Mouse (Mus musculus) MEL (cell line): ENCODE results near the gene Msx3. TPM values are rescaled to one million over a fixed set of nuclear protein-coding genes. Genes with fewer than 3 reads are reported as not detected.

Experiments used
- DNase-seq: peaks from one replicate; pipeline ENCODE4 v3.0.0; 2011; ENCODE audit warnings: low read depth, low spot score
- H3K27ac ChIP-seq: 2 replicates; pipeline ENCODE4 v1.5.1; 2012; ENCODE audit warnings: low read depth, mild to moderate bottlenecking, control low read depth, low read length, moderate library complexity; ENCODE audit not compliant: control insufficient read depth
- H3K27me3 ChIP-seq, 2 experiments: fragments of 150-350 bp in 1 of 2; sonication (generic) in 1 of 2; 2 replicates each; pipeline ENCODE4 v1.6.1; 2012; ENCODE audit warnings: low read length in 2 of 2, mild to moderate bottlenecking in 2 of 2, improper control_type of control experiment in 1 of 2, moderate library complexity in 1 of 2; ENCODE audit not compliant: insufficient read depth in 2 of 2, control insufficient read depth in 1 of 2
- H3K36me3 ChIP-seq, 2 experiments: 2 replicates each; pipeline ENCODE4 v1.6.1; 2012 to 2014; ENCODE audit warnings: low read length in 2 of 2, improper control_type of control experiment in 1 of 2, inconsistent platforms in 1 of 2, mild to moderate bottlenecking in 1 of 2; ENCODE audit not compliant: insufficient read depth in 2 of 2, control insufficient read depth in 1 of 2
- H3K4me1 ChIP-seq, 2 experiments: fragments of 150-350 bp in 1 of 2; sonication (generic) in 1 of 2; 2 replicates each; pipeline ENCODE4 v1.6.1; 2012; ENCODE audit warnings: low read length in 2 of 2, improper control_type of control experiment in 1 of 2, mild to moderate bottlenecking in 1 of 2; ENCODE audit not compliant: insufficient read depth in 2 of 2, control insufficient read depth in 1 of 2
- H3K4me3 ChIP-seq, 2 experiments: fragments of 150-350 bp in 1 of 2; sonication (generic) in 1 of 2; 2 replicates each; pipeline ENCODE4 v1.5.1; 2012; ENCODE audit warnings: low read depth in 2 of 2, low read length in 2 of 2, mild to moderate bottlenecking in 2 of 2, moderate library complexity in 2 of 2, control low read depth in 1 of 2, improper control_type of control experiment in 1 of 2; ENCODE audit not compliant: control insufficient read depth in 1 of 2, insufficient read depth in 1 of 2
- H3K79me2 ChIP-seq: 2 replicates; pipeline ENCODE4 v1.6.1; 2012; ENCODE audit warnings: mild to moderate bottlenecking, low read length, moderate library complexity; ENCODE audit not compliant: control insufficient read depth, poor library complexity, insufficient read depth
- H3K9ac ChIP-seq: 2 replicates; pipeline ENCODE4 v1.6.1; 2012; ENCODE audit warnings: low read depth, mild to moderate bottlenecking, control low read depth, low read length, moderate library complexity; ENCODE audit not compliant: control insufficient read depth, poor library complexity, severe bottlenecking
- H3K9me3 ChIP-seq: fragments of 150-350 bp; sonication (generic); replicated peaks from 2 replicates; pipeline ENCODE4 v1.6.1; 2012; ENCODE audit warnings: mild to moderate bottlenecking, low read length, improper control_type of control experiment, moderate library complexity; ENCODE audit not compliant: insufficient read depth
- BHLHE40 ChIP-seq: IDR thresholded peaks from 2 replicates; pipeline ENCODE4 v1.6.1; 2012; ENCODE audit warnings: low read depth, mild to moderate bottlenecking, inconsistent platforms, low read length, improper control_type of control experiment, borderline replicate concordance
- CHD1 ChIP-seq: IDR thresholded peaks from 2 replicates; pipeline ENCODE4 v1.6.1; 2012; ENCODE audit warnings: low read depth, mild to moderate bottlenecking, inconsistent platforms, low read length, improper control_type of control experiment
- CTCF ChIP-seq, 3 experiments: IDR thresholded peaks in 2 of 3; conservative IDR thresholded peaks in 1 of 3; 2 replicates each; pipeline ENCODE4 v1.5.1; 2011 to 2012; ENCODE audit warnings: low read length in 3 of 3, low read depth in 2 of 3, mild to moderate bottlenecking in 2 of 3, improper control_type of control experiment in 1 of 3, inconsistent platforms in 1 of 3, mixed read lengths in 1 of 3, moderate library complexity in 1 of 3; ENCODE audit not compliant: control insufficient read depth in 1 of 3, insufficient read depth in 1 of 3, poor library complexity in 1 of 3, severe bottlenecking in 1 of 3
- ELF1 ChIP-seq: IDR thresholded peaks from 2 replicates; pipeline ENCODE4 v1.6.1; 2014; ENCODE audit warnings: low read depth, mild to moderate bottlenecking, inconsistent platforms, low read length, improper control_type of control experiment, moderate library complexity
- EP300 ChIP-seq, 2 experiments: IDR thresholded peaks; 2 replicates each; pipeline ENCODE4 v1.6.1; 2011; ENCODE audit warnings: improper control_type of control experiment in 2 of 2, low read length in 2 of 2, low read depth in 1 of 2, mild to moderate bottlenecking in 1 of 2
- GATA1 ChIP-seq: IDR thresholded peaks from 2 replicates; pipeline ENCODE4 v1.6.1; 2011; ENCODE audit warnings: low read depth, low read length, improper control_type of control experiment
- JUND ChIP-seq: IDR thresholded peaks from 2 replicates; pipeline ENCODE4 v1.6.1; 2011; ENCODE audit warnings: low read depth, mild to moderate bottlenecking, improper control_type of control experiment, low read length
- KAT2A ChIP-seq: conservative IDR thresholded peaks from 2 replicates; pipeline ENCODE4 v1.6.1; 2012; ENCODE audit warnings: low read depth, low read length, improper control_type of control experiment, inconsistent platforms
- MAFK ChIP-seq: IDR thresholded peaks from 2 replicates; pipeline ENCODE4 v1.6.1; 2011; ENCODE audit warnings: low read depth, mild to moderate bottlenecking, low read length, improper control_type of control experiment, borderline replicate concordance
- MAX ChIP-seq: IDR thresholded peaks from 2 replicates; pipeline ENCODE4 v1.6.1; 2011; ENCODE audit warnings: low read length, improper control_type of control experiment
- MAZ ChIP-seq: IDR thresholded peaks from 2 replicates; pipeline ENCODE4 v1.6.1; 2012; ENCODE audit warnings: low read depth, mild to moderate bottlenecking, inconsistent platforms, low read length, improper control_type of control experiment
- MEF2A ChIP-seq: IDR thresholded peaks from 2 replicates; pipeline ENCODE4 v1.6.1; 2014; ENCODE audit warnings: low read depth, mild to moderate bottlenecking, inconsistent platforms, low read length, improper control_type of control experiment; ENCODE audit not compliant: poor library complexity, insufficient replicate concordance, severe bottlenecking; ENCODE audit errors: extremely low read depth
- MXI1 ChIP-seq: IDR thresholded peaks from 2 replicates; pipeline ENCODE4 v1.6.1; 2011; ENCODE audit warnings: mild to moderate bottlenecking, low read depth, low read length, improper control_type of control experiment
- MYB ChIP-seq: IDR thresholded peaks from 2 replicates; pipeline ENCODE4 v1.6.1; 2011; ENCODE audit warnings: mild to moderate bottlenecking, low read depth, low read length, improper control_type of control experiment
- MYC ChIP-seq: IDR thresholded peaks from 2 replicates; pipeline ENCODE4 v1.6.1; 2011; ENCODE audit warnings: low read depth, mild to moderate bottlenecking, low read length, improper control_type of control experiment, moderate library complexity
- NELFE ChIP-seq: IDR thresholded peaks from 2 replicates; pipeline ENCODE4 v1.6.1; 2011; ENCODE audit warnings: low read depth, low read length, improper control_type of control experiment
- POLR2A ChIP-seq, 2 experiments: IDR thresholded peaks; 2 replicates each; pipeline ENCODE4 v1.6.1; 2011 to 2012; ENCODE audit warnings: low read length in 2 of 2, mild to moderate bottlenecking in 2 of 2, control low read depth in 1 of 2, improper control_type of control experiment in 1 of 2, low read depth in 1 of 2, moderate library complexity in 1 of 2; ENCODE audit not compliant: control insufficient read depth in 1 of 2, insufficient read depth in 1 of 2, poor library complexity in 1 of 2
- POLR2AphosphoS2 ChIP-seq: IDR thresholded peaks from 2 replicates; pipeline ENCODE4 v1.6.1; 2011; ENCODE audit warnings: low read length, improper control_type of control experiment
- POLR2AphosphoS5 ChIP-seq: IDR thresholded peaks from 2 replicates; pipeline ENCODE4 v1.6.1; 2012; ENCODE audit warnings: low read depth, borderline replicate concordance, mild to moderate bottlenecking, inconsistent platforms, low read length, moderate library complexity, mixed read lengths
- RAD21 ChIP-seq: IDR thresholded peaks from 2 replicates; pipeline ENCODE4 v1.6.1; 2011; ENCODE audit warnings: mild to moderate bottlenecking, low read depth, low read length, improper control_type of control experiment
- RCOR1 ChIP-seq: IDR thresholded peaks from 2 replicates; pipeline ENCODE4 v1.6.1; 2012; ENCODE audit warnings: low read depth, mild to moderate bottlenecking, inconsistent platforms, low read length, improper control_type of control experiment
- SIN3A ChIP-seq: IDR thresholded peaks from 2 replicates; pipeline ENCODE4 v1.6.1; 2012; ENCODE audit warnings: low read length, improper control_type of control experiment, inconsistent platforms
- SMC3 ChIP-seq: IDR thresholded peaks from 2 replicates; pipeline ENCODE4 v1.6.1; 2011; ENCODE audit warnings: low read depth, low read length, improper control_type of control experiment
- TAL1 ChIP-seq: IDR thresholded peaks from 2 replicates; pipeline ENCODE4 v1.6.1; 2012; ENCODE audit warnings: mild to moderate bottlenecking, inconsistent platforms, low read length, moderate library complexity, mixed read lengths
- TBP ChIP-seq: IDR thresholded peaks from 2 replicates; pipeline ENCODE4 v1.8.0; 2011; ENCODE audit warnings: low read depth, low read length, improper control_type of control experiment
- TCF12 ChIP-seq: IDR thresholded peaks from 2 replicates; pipeline ENCODE4 v1.6.1; 2014; ENCODE audit warnings: low read depth, mild to moderate bottlenecking, inconsistent platforms, low read length, improper control_type of control experiment, moderate library complexity
- UBTF ChIP-seq: IDR thresholded peaks from 2 replicates; pipeline ENCODE4 v1.6.1; 2012; ENCODE audit warnings: low read depth, mild to moderate bottlenecking, inconsistent platforms, low read length, improper control_type of control experiment, moderate library complexity, borderline replicate concordance; ENCODE audit not compliant: insufficient read depth
- USF1 ChIP-seq: IDR thresholded peaks from 2 replicates; pipeline ENCODE4 v1.6.1; 2014; ENCODE audit warnings: low read depth, mild to moderate bottlenecking, inconsistent platforms, low read length, improper control_type of control experiment, moderate library complexity
- USF2 ChIP-seq, 2 experiments: IDR thresholded peaks; 2 replicates each; pipeline ENCODE4 v1.6.1; 2011 to 2012; ENCODE audit warnings: improper control_type of control experiment in 2 of 2, low read length in 2 of 2, borderline replicate concordance in 1 of 2, inconsistent platforms in 1 of 2, low read depth in 1 of 2, mild to moderate bottlenecking in 1 of 2; ENCODE audit not compliant: insufficient read depth in 1 of 2
- ZC3H11A ChIP-seq: IDR thresholded peaks from 2 replicates; pipeline ENCODE4 v1.6.1; 2012; ENCODE audit warnings: low read depth, mild to moderate bottlenecking, inconsistent platforms, low read length, improper control_type of control experiment
- ZKSCAN1 ChIP-seq: IDR thresholded peaks from 2 replicates; pipeline ENCODE4 v1.6.1; 2012; ENCODE audit warnings: low read depth, mild to moderate bottlenecking, inconsistent platforms, low read length, improper control_type of control experiment, moderate library complexity
- ZMIZ1 ChIP-seq: IDR thresholded peaks from 2 replicates; pipeline ENCODE4 v1.6.1; 2012; ENCODE audit warnings: low read depth, mild to moderate bottlenecking, inconsistent platforms, low read length, improper control_type of control experiment, moderate library complexity
- polyA plus RNA-seq, 2 experiments: library from polyadenylated mRNA; stranded (reverse) in 1 of 2; unstranded in 1 of 2; fragments of >175 nt in 1 of 2; fragments of >200 nt in 1 of 2; gene quantifications; 2 replicates each; pipeline versions ENCODE4 v1.2.1 to v1.2.4; 2012; ENCODE audit warnings: low replicate concordance in 2 of 2, low read depth in 1 of 2; ENCODE audit not compliant: insufficient read length in 2 of 2, insufficient read depth in 1 of 2, missing spikeins in 1 of 2
- total RNA-seq: library from RNA; depleted of rRNA; stranded (reverse); fragments of 300-350 nt; gene quantifications from 2 replicates; pipeline ENCODE4 v1.2.3, GENCODE M21; 2012

Gene Msx3
- total and polyA plus RNA-seq, 3 experiments, result not detected

DNA sequence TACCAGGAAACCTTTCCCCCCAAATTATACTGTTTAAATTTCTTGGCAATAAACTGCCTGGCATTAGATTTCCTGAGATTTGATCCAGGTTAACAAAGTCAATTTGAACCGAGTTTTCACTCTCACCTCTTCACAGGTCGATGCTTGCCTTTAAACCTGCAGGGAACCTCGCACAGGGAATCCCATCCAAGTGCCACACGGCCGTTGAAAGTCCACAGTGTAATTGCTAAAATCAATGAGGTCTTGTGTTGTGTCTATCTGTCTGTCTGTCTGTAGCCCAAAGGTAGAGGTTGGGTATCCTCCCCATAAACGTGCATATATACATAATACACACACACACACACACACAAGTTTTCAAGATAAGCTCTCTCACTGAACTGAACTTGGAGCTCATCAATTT, 18.5 kb upstream of the Msx3 start:
- Histone ChIP-seq H3K27me3 (no peaks in the 10 kb centered on the region; a peak in 1 of 4 replicates), H3K9me3 (no peaks in the 10 kb centered on the region)

GRCm38 (mm10) chr7:140063092-140063491, 14.2 kb upstream of the Msx3 start:
- no peaks in the 10 kb centered on the region for H3K27me3 ChIP-seq
- no peaks in the 10 kb centered on the region for H3K79me2 ChIP-seq
- H3K9ac ChIP-seq, result no peak overlapping the region
- H3K4me1 ChIP-seq, result no peaks in the 10 kb centered on the region
- no peaks in the 10 kb centered on the region for H3K36me3 ChIP-seq
- DNase-seq, result peak; percentile 82
- no peak overlapping the region for H3K27ac ChIP-seq
- no peak overlapping the region for H3K4me3 ChIP-seq
- H3K9me3 ChIP-seq, result no peaks in the 10 kb centered on the region
- TF ChIP-seq TAL1, result no peak
- peak; percentile 70; the same call in 1 of the 2 replicates for TF ChIP-seq JUND
- TF ChIP-seq POLR2A (IDR thresholded peaks at IDR 0.05; ENCODE audit: control insufficient read depth in 1 of 2, insufficient read depth in 1 of 2, low read depth in 1 of 2, low read length in 2 of 2, poor library complexity in 1 of 2), result no peak
- no peak for TF ChIP-seq USF1
- no peak for TF ChIP-seq RCOR1
- no peak for TF ChIP-seq EP300 (IDR thresholded peaks at IDR 0.05; ENCODE audit: low read depth in 1 of 2, low read length in 2 of 2)
- peak; percentile 78 for TF ChIP-seq RAD21
- TF ChIP-seq SMC3, result peak; percentile 95
- TF ChIP-seq SIN3A, result no peak
- no peak for TF ChIP-seq MXI1
- TF ChIP-seq NELFE, result 0 out of 2 replicates have a peak, but pooled peaks have one; percentile 28
- no peak for TF ChIP-seq POLR2AphosphoS5
- TF ChIP-seq MAZ, result no peak
- no peak for TF ChIP-seq GATA1
- TF ChIP-seq TCF12, result no peak
- no peak for TF ChIP-seq ELF1
- no peak for TF ChIP-seq ZKSCAN1
- no peak for TF ChIP-seq MEF2A
- TF ChIP-seq USF2 (IDR thresholded peaks at IDR 0.05; ENCODE audit: borderline replicate concordance in 1 of 2, insufficient read depth in 1 of 2, low read depth in 1 of 2, low read length in 2 of 2), result no peak
- TF ChIP-seq ZC3H11A, result peak; percentile 82
- TF ChIP-seq MYC, result no peak
- TF ChIP-seq UBTF, result no peak
- no peak for TF ChIP-seq BHLHE40
- no peak for TF ChIP-seq ZMIZ1
- no peak for TF ChIP-seq MAFK

More for the DNA sequence above, 18.5 kb upstream of the Msx3 start:
- TF ChIP-seq UBTF (no peak), MYB (no peak), POLR2AphosphoS5 (no peak), SMC3 (no peak), CHD1 (no peak), MXI1 (no peak), ELF1 (no peak), TCF12 (no peak), TBP (no peak), MAX (no peak), MAZ (no peak), CTCF (IDR thresholded peaks at IDR 0.05 in 2 of 3, conservative IDR thresholded peaks at IDR 0.05 in 1 of 3; ENCODE audit: control insufficient read depth in 1 of 3, insufficient read depth in 1 of 3, low read depth in 2 of 3, low read length in 3 of 3, poor library complexity in 1 of 3, severe bottlenecking in 1 of 3) (no peak), KAT2A (no peak), POLR2A (IDR thresholded peaks at IDR 0.05; ENCODE audit: control insufficient read depth in 1 of 2, insufficient read depth in 1 of 2, low read depth in 1 of 2, low read length in 2 of 2, poor library complexity in 1 of 2) (no peak), POLR2AphosphoS2 (no peak), RAD21 (no peak), USF2 (IDR thresholded peaks at IDR 0.05; ENCODE audit: borderline replicate concordance in 1 of 2, insufficient read depth in 1 of 2, low read depth in 1 of 2, low read length in 2 of 2) (no peak), SIN3A (no peak)
- Histone ChIP-seq H3K9ac (no peak overlapping the region), H3K36me3 (no peaks in the 10 kb centered on the region), H3K79me2 (no peaks in the 10 kb centered on the region), H3K27ac (no peak overlapping the region), H3K4me3 (no peak overlapping the region), H3K4me1 (no peaks in the 10 kb centered on the region)
- DNase-seq, result no peak
